Mouse (Mus musculus) hindbrain, embryonic 14.5 days (tissue): ENCODE data around the gene Ak9. TPM values are rescaled to one million over a fixed set of nuclear protein-coding genes. Genes with fewer than 3 reads are reported as not detected.

ENCODE experiments used
- ATAC-seq: fragments of 200-750 bp; cut with Nextera tagmentation; 2 replicates; pipeline ENCODE4 v1.8.0; 2017; ENCODE audit warnings: moderate number of reproducible peaks, mild to moderate bottlenecking, moderate TSS enrichment, moderate library complexity; ENCODE audit not compliant: low FRiP score
- DNase-seq: peaks from one replicate; pipeline ENCODE4 v3.0.0-alpha.2; 2015; ENCODE audit warnings: low spot score
- H3K27ac ChIP-seq: fragments of 300-500 bp; sonication (generic); 2 replicates; pipeline ENCODE4 v1.5.1; 2014; ENCODE audit warnings: mild to moderate bottlenecking, moderate library complexity
- H3K27me3 ChIP-seq: fragments of 300-500 bp; sonication (generic); 2 replicates; pipeline ENCODE4 v1.6.1; 2014; ENCODE audit warnings: mild to moderate bottlenecking, low read length, mixed read lengths; ENCODE audit not compliant: control insufficient read depth, insufficient read depth
- H3K36me3 ChIP-seq: fragments of 300-500 bp; sonication (generic); replicated peaks from 2 replicates; pipeline ENCODE4 v1.6.1; 2014; ENCODE audit not compliant: control insufficient read depth, insufficient read depth
- H3K4me1 ChIP-seq: fragments of 300-500 bp; sonication (generic); replicated peaks from 2 replicates; pipeline ENCODE4 v1.6.1; 2014; ENCODE audit warnings: antibody characterized with exemption, low read length, mixed read lengths; ENCODE audit not compliant: control insufficient read depth, insufficient read depth
- H3K4me2 ChIP-seq: fragments of 300-500 bp; sonication (generic); replicated peaks from 2 replicates; pipeline ENCODE4 v1.6.1; 2014; ENCODE audit warnings: mild to moderate bottlenecking, moderate library complexity
- H3K4me3 ChIP-seq: fragments of 300-500 bp; sonication (generic); replicated peaks from 2 replicates; pipeline ENCODE4 v1.5.1; 2014; ENCODE audit warnings: mild to moderate bottlenecking, low read length
- H3K9ac ChIP-seq: fragments of 300-500 bp; sonication (generic); 2 replicates; pipeline ENCODE4 v1.6.1; 2014
- H3K9me3 ChIP-seq: fragments of 300-500 bp; sonication (generic); 2 replicates; pipeline ENCODE4 v1.6.1; 2016; ENCODE audit warnings: low read length; ENCODE audit not compliant: control insufficient read depth
- WGBS: fragments of 180-500 bp; shearing (Covaris S2); extraction: QIAGEN DNeasy Blood & Tissue Kit; methylation state at CpG from one replicate; pipeline ENCODE4 v1.1.7; 2014; 5-methylcytosine and 5-hydroxymethylcytosine counted together
- polyA plus RNA-seq: library from polyadenylated mRNA; unstranded; fragments of >200 nt; fragmentation: Nextera tagmentation; extraction: Ambion mirVana; gene quantifications from 2 replicates; pipeline ENCODE4 v1.2.1, GENCODE M21; 2014

Ak9 gene
- polyA plus RNA-seq, 1 experiment from 2014 or later: 0.37 TPM

- no peaks in the 10 kb centered on the region for H3K36me3 ChIP-seq
- no peaks in the 10 kb centered on the region for H3K9me3 ChIP-seq
- DNase-seq: no peak
- H3K9ac ChIP-seq: no peak overlapping the region
- no peak overlapping the region for H3K4me2 ChIP-seq
- H3K4me3 ChIP-seq: no peak overlapping the region
- H3K27ac ChIP-seq: no peak overlapping the region
- 89% methylated on average over 6 of the region's 6 CpGs for WGBS
- peaks cover 13% of the 10 kb centered on the region; the same call in 1 of the 2 replicates for H3K4me1 ChIP-seq
- no peak for ATAC-seq
- H3K27me3 ChIP-seq: no peaks in the 10 kb centered on the region
Measured at GRCm38 (mm10) chr10:41473782-41474468, 170.1 kb downstream of the Ak9 start.

GRCm38 (mm10) chr10:41474981-41475391 lies 171.2 kb downstream of the Ak9 start:
- no peak overlapping the region for H3K27ac ChIP-seq
- 85% methylated on average over 1 of the region's 1 CpGs for WGBS
- H3K9me3 ChIP-seq: no peaks in the 10 kb centered on the region
- H3K4me1 ChIP-seq: peaks cover 13% of the 10 kb centered on the region; the same call in 1 of the 2 replicates
- DNase-seq (no peak), ATAC-seq (no peak)
- no peak overlapping the region for H3K9ac ChIP-seq
- no peaks in the 10 kb centered on the region for H3K36me3 ChIP-seq
- H3K4me3 ChIP-seq: no peak overlapping the region
- no peaks in the 10 kb centered on the region for H3K27me3 ChIP-seq
- H3K4me2 ChIP-seq: no peak overlapping the region

- Histone ChIP-seq H3K27ac (peak within 1 kb of the TSS; percentile 77), H3K36me3 (no peaks in the 10 kb centered on the region), H3K4me1 (peaks cover 13% of the 10 kb centered on the region; the same call in 1 of the 2 replicates), H3K9ac (peak within 1 kb of the TSS; percentile 67), H3K4me2 (peak within 1 kb of the TSS; percentile 86), H3K4me3 (peak within 1 kb of the TSS; percentile 49), H3K27me3 (no peaks in the 10 kb centered on the region), H3K9me3 (no peaks in the 10 kb centered on the region)
- peak; percentile 32 for DNase-seq
- WGBS: under 1% methylated on average over 35 of the region's 35 CpGs
- ATAC-seq: peak; percentile 72
Measured at GRCm38 (mm10) chr10:41476171-41477017, 172.6 kb downstream of the Ak9 start, which contains the start of gene Mical1. TSS of gene Mical1 (plus strand) at chr10:41476314.

GRCm38 (mm10) chr10:41477018-41477277 lies 173.2 kb downstream of the Ak9 start:
- Histone ChIP-seq H3K9ac (peak overlapping the region; percentile 67), H3K4me3 (peak overlapping the region; percentile 49), H3K4me2 (peak overlapping the region; percentile 86), H3K4me1 (peaks cover 13% of the 10 kb centered on the region; the same call in 1 of the 2 replicates), H3K36me3 (peaks cover 4% of the 10 kb centered on the region; the same call in 1 of the 2 replicates), H3K27ac (peak overlapping the region; percentile 77), H3K9me3 (no peaks in the 10 kb centered on the region), H3K27me3 (no peaks in the 10 kb centered on the region)
- ATAC-seq (peak; percentile 12; the same call in 1 of the 2 replicates), DNase-seq (peak; percentile 58)
- WGBS: under 1% methylated on average over 9 of the region's 9 CpGs

GRCm38 (mm10) chr10:41477278-41478181 lies 173.8 kb downstream of the Ak9 start:
- WGBS: 2% methylated on average over 20 of the region's 20 CpGs
- Histone ChIP-seq H3K27ac (peak overlapping the region; percentile 77), H3K4me3 (peak overlapping the region; percentile 49), H3K27me3 (no peaks in the 10 kb centered on the region), H3K36me3 (peaks cover 9% of the 10 kb centered on the region), H3K9me3 (no peaks in the 10 kb centered on the region), H3K4me2 (peak overlapping the region; percentile 86), H3K4me1 (peaks cover 13% of the 10 kb centered on the region; the same call in 1 of the 2 replicates), H3K9ac (peak overlapping the region; percentile 67)
- peak; percentile 40 for DNase-seq
- ATAC-seq: peak; percentile 56

GRCm38 (mm10) chr10:41479961-41480360 lies 176.2 kb downstream of the Ak9 start:
- ATAC-seq: no peak
- DNase-seq: no peak
- no peak overlapping the region for H3K4me3 ChIP-seq
- no peaks in the 10 kb centered on the region for H3K27me3 ChIP-seq
- no peak overlapping the region for H3K27ac ChIP-seq
- no peak overlapping the region for H3K4me2 ChIP-seq
- H3K9me3 ChIP-seq: no peaks in the 10 kb centered on the region
- 89% methylated on average over 3 of the region's 3 CpGs for WGBS
- peaks cover 22% of the 10 kb centered on the region for H3K36me3 ChIP-seq
- H3K9ac ChIP-seq: no peak overlapping the region
- H3K4me1 ChIP-seq: peaks cover 13% of the 10 kb centered on the region; the same call in 1 of the 2 replicates

GRCm38 (mm10) chr10:41480938-41481880 lies 177.4 kb downstream of the Ak9 start:
- no peak for ATAC-seq
- Histone ChIP-seq H3K36me3 (peaks cover 32% of the 10 kb centered on the region), H3K9ac (no peak overlapping the region), H3K4me2 (no peak overlapping the region), H3K27me3 (no peaks in the 10 kb centered on the region), H3K4me3 (no peak overlapping the region), H3K4me1 (0 out of 2 replicates have a peak, but pooled peaks cover 10% of the 10 kb centered on the region), H3K27ac (no peak overlapping the region), H3K9me3 (no peaks in the 10 kb centered on the region)
- DNase-seq: no peak
- WGBS: 69% methylated on average over 33 of the region's 33 CpGs

- Histone ChIP-seq H3K9ac (no peak overlapping the region), H3K27me3 (no peaks in the 10 kb centered on the region), H3K4me3 (no peak overlapping the region), H3K4me2 (no peak overlapping the region), H3K4me1 (0 out of 2 replicates have a peak, but pooled peaks cover under 1% of the 10 kb centered on the region), H3K27ac (no peak overlapping the region), H3K36me3 (peaks cover 43% of the 10 kb centered on the region), H3K9me3 (no peaks in the 10 kb centered on the region)
- WGBS: 80% methylated on average over 7 of the region's 7 CpGs
- DNase-seq (no peak), ATAC-seq (no peak)
Measured at GRCm38 (mm10) chr10:41482446-41482845, 178.7 kb downstream of the Ak9 start.
